Mouse (Mus musculus): ENCODE measurements around the gene Ube2f. TPM values are rescaled to one million over a fixed set of nuclear protein-coding genes. Genes with fewer than 3 reads are reported as not detected.

Ube2f gene
- total RNA-seq, 2 experiments from 2014 or later = 54.0 to 55.3 TPM

GRCm38 (mm10) chr1:91301206-91301920 lies 51.3 kb downstream of the Ube2f start:
- no peak for TF ChIP-seq CTCF (IDR thresholded peaks at IDR 0.05)
- H3K27ac ChIP-seq = no peak overlapping the region
- no peak for DNase-seq (ENCODE audit: extremely low spot score in 1 of 2, low spot score in 2 of 2)
- H3K4me3 ChIP-seq = no peak overlapping the region
- intact Hi-C loops (cut with DNase I) = no loop called here

GRCm38 (mm10) chr1:91302021-91302420 lies 51.9 kb downstream of the Ube2f start:
- TF ChIP-seq CTCF (IDR thresholded peaks at IDR 0.05) = no peak
- no peak overlapping the region for H3K27ac ChIP-seq
- no peak for DNase-seq (ENCODE audit: extremely low spot score in 1 of 2, low spot score in 2 of 2)
- no peak overlapping the region for H3K4me3 ChIP-seq
- intact Hi-C loops (cut with DNase I) = no loop called here

- intact Hi-C loops (cut with DNase I) = no loop called here
- DNase-seq (ENCODE audit: extremely low spot score in 1 of 2, low spot score in 2 of 2) = no peak
- TF ChIP-seq CTCF (IDR thresholded peaks at IDR 0.05) = no peak
- H3K4me3 ChIP-seq = no peak overlapping the region
- no peak overlapping the region for H3K27ac ChIP-seq
Observed at GRCm38 (mm10) chr1:91304621-91305020, 54.5 kb downstream of the Ube2f start.

GRCm38 (mm10) chr1:91309366-91310085 lies 59.4 kb downstream of the Ube2f start:
- TF ChIP-seq CTCF (IDR thresholded peaks at IDR 0.05) = no peak
- H3K4me3 ChIP-seq = no peak overlapping the region
- DNase-seq (ENCODE audit: extremely low spot score in 1 of 2, low spot score in 2 of 2) = no peak
- intact Hi-C loops (cut with DNase I) = no loop called here
- no peak overlapping the region for H3K27ac ChIP-seq

- Histone ChIP-seq H3K27ac (no peak overlapping the region), H3K4me3 (no peak overlapping the region)
- DNase-seq (ENCODE audit: extremely low spot score in 1 of 2, low spot score in 2 of 2) = no peak
- intact Hi-C loops (cut with DNase I) = no loop called here
- no peak for TF ChIP-seq CTCF (IDR thresholded peaks at IDR 0.05)
Observed at GRCm38 (mm10) chr1:91312273-91312672, 62.2 kb downstream of the Ube2f start.

- TF ChIP-seq CTCF (IDR thresholded peaks at IDR 0.05) = no peak
- intact Hi-C loops (cut with DNase I) = no loop called here
- Histone ChIP-seq H3K27ac (no peak overlapping the region), H3K4me3 (no peak overlapping the region)
- no peak for DNase-seq (ENCODE audit: extremely low spot score in 1 of 2, low spot score in 2 of 2)
Observed at GRCm38 (mm10) chr1:91313251-91313650, 63.1 kb downstream of the Ube2f start.

GRCm38 (mm10) chr1:91317656-91318055 lies 67.6 kb downstream of the Ube2f start:
- no peak for TF ChIP-seq CTCF (IDR thresholded peaks at IDR 0.05)

GRCm38 (mm10) chr1:91321760-91322438 lies 71.8 kb downstream of the Ube2f start, which contains the start of gene Espnl:
Espnl (plus strand) TSS chr1:91322075.
- no peak for TF ChIP-seq CTCF (IDR thresholded peaks at IDR 0.05)
- Histone ChIP-seq H3K27ac (no peak within 1 kb of the TSS), H3K4me3 (no peak within 1 kb of the TSS)
- intact Hi-C loops (cut with DNase I) = no loop called here
- DNase-seq (ENCODE audit: extremely low spot score in 1 of 2, low spot score in 2 of 2) = no peak

More at GRCm38 (mm10) chr1:91317656-91318055, 67.6 kb downstream of the Ube2f start:
- no peak overlapping the region for H3K27ac ChIP-seq
- no peak for DNase-seq (ENCODE audit: extremely low spot score in 1 of 2, low spot score in 2 of 2)
- no peak overlapping the region for H3K4me3 ChIP-seq
- intact Hi-C loops (cut with DNase I) = no loop called here

- Histone ChIP-seq H3K27ac (no peak overlapping the region), H3K4me3 (no peak overlapping the region)
- intact Hi-C loops (cut with DNase I) = no loop called here
- no peak for TF ChIP-seq CTCF (IDR thresholded peaks at IDR 0.05)
- no peak for DNase-seq (ENCODE audit: extremely low spot score in 1 of 2, low spot score in 2 of 2)
Observed at GRCm38 (mm10) chr1:91324646-91325045, 74.5 kb downstream of the Ube2f start.

- intact Hi-C loops (cut with DNase I) = no loop called here
- TF ChIP-seq CTCF (IDR thresholded peaks at IDR 0.05) = no peak
- DNase-seq (ENCODE audit: extremely low spot score in 1 of 2, low spot score in 2 of 2) = no peak
- Histone ChIP-seq H3K27ac (no peak overlapping the region), H3K4me3 (no peak overlapping the region)
Observed at GRCm38 (mm10) chr1:91325488-91326042, 75.5 kb downstream of the Ube2f start.

- TF ChIP-seq CTCF (IDR thresholded peaks at IDR 0.05) = no peak
- intact Hi-C loops (cut with DNase I) = no loop called here
- no peak overlapping the region for H3K27ac ChIP-seq
- no peak overlapping the region for H3K4me3 ChIP-seq
- peak in 1 of 2 experiments; percentile 32 for DNase-seq (ENCODE audit: extremely low spot score in 1 of 2, low spot score in 2 of 2)
Observed at GRCm38 (mm10) chr1:91332102-91332501, 82.0 kb downstream of the Ube2f start.

GRCm38 (mm10) chr1:91333582-91333981 lies 83.5 kb downstream of the Ube2f start:
- intact Hi-C loops (cut with DNase I) = no loop called here
- no peak for TF ChIP-seq CTCF (IDR thresholded peaks at IDR 0.05)
- no peak overlapping the region for H3K27ac ChIP-seq
- no peak overlapping the region for H3K4me3 ChIP-seq
- no peak for DNase-seq (ENCODE audit: extremely low spot score in 1 of 2, low spot score in 2 of 2)
